Mouse (Mus musculus) gastrocnemius, postnatal 25 days (tissue): ENCODE measurements around the gene Cyp8b1. TPM values are rescaled to one million over a fixed set of nuclear protein-coding genes. Genes with fewer than 3 reads are reported as not detected.
A peak's percentile ranks its signal among the peaks of the same experiment; 100 is the strongest.

ENCODE experiments used
- DNase-seq: peaks from one replicate; pipeline ENCODE4 v3.0.0; 2022
- total RNA-seq, 2 experiments: library from RNA; stranded (reverse); gene quantifications; 1 replicate in 1 of 2; 2 replicates in 1 of 2; pipeline ENCODE4 v1.2.3; 2021

Cyp8b1 gene
- total RNA-seq, 2 experiments from 2014 or later = not detected

DNA sequence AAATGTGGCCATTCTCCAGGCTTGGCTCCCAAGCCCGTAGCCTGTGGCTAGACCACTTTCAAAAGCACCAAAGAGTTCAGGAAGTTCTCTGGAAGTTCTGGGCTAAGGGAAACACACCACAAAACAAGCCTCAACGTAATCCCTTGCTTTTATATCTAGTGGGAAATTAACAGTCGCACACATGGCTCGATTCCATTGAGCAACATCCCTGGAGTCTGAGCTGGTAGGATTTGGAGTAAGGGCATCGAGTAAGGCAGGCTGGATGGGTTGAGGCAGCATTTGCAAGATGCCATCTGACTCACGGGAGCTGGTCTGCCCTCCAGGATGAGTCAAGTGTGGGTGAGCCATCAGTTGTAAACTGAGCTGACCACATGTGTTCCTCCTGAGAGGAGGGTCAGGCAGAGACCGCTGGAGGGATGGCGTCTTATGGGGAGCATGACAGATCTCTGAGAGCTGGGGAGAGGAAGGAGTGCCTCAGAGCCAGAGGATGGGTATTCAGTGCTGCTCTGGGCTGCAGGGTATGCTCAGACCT is 1.8 kb downstream of the Cyp8b1 start:
- no peak for DNase-seq

DNA sequence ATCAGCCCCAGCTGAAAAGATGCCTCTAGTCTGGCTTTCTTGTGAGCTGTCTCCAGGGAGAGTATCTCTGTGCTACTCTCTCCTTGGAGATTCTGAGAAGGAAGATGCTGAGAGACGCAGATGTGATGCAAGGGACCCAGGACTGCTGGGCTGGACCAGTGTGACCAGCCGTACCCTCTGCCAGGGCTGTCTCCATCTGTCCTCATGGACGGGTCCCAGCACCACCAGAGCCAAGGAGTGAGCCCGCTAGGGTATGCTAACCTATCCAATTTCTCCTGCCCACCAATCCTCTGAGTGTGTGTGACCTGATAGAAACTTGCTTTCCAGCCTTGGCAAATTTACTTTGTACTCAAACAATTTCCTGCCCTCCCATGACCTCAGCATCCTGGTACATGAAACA is 3.3 kb downstream of the Cyp8b1 start:
- DNase-seq = no peak

DNA sequence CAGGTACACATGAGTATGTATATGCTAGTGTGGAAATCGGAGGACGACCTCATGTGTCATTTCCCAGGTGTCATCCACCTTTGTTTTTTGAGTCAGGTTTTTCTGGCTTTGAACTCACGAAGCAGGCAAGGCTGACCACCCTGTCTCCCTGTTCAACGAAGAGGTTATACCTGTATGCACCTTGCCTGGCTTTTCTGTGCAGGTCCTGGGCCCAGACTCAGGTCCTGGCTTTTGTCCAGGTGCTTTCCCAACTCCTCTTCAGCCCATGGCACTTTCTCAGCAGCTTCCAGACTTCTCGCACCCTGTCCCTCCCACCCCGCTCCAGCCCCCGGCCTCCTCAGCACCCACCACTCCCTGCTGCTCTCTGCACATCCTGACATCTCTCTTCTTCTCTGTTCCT is 4.9 kb downstream of the Cyp8b1 start:
- DNase-seq = no peak

DNA sequence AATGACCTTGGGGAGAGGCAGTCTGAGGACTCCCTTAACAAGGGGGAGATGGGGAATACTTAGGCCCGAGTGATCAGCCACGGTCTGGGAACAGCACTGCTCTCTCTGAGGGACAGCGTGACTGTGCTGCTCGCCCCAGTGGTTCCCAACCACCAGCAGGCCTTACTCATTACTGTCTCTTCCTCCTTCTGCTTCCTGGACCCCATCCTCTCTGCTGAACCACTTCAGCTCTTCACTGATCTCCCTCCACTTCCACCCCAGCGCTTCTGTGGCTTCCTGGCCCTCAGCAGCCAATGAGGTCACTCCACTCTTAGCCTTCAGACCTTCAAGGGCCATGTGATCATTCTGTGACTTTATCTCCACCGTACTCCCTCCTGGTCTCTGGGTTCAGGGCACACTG is 6.5 kb downstream of the Cyp8b1 start:
- no peak for DNase-seq

DNA sequence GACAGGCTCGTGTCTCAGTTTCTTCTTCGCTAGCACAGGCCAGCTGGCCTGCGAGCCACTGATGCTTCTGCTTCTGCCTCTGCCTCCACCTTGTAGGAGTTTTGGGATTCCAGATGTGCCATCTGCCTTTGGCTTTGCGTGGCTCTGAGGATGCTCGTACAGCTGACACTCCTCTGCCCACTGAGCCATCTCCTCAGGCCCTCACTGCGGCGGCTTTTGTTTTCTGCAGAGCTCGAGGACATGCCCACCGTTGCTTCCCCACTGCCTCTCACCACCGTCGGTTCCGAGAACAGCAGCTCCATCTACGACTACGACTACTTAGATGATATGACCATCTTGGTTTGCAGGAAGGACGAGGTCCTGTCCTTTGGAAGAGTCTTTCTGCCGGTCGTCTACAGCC is 7.8 kb downstream of the Cyp8b1 start:
- DNase-seq = no peak

DNA sequence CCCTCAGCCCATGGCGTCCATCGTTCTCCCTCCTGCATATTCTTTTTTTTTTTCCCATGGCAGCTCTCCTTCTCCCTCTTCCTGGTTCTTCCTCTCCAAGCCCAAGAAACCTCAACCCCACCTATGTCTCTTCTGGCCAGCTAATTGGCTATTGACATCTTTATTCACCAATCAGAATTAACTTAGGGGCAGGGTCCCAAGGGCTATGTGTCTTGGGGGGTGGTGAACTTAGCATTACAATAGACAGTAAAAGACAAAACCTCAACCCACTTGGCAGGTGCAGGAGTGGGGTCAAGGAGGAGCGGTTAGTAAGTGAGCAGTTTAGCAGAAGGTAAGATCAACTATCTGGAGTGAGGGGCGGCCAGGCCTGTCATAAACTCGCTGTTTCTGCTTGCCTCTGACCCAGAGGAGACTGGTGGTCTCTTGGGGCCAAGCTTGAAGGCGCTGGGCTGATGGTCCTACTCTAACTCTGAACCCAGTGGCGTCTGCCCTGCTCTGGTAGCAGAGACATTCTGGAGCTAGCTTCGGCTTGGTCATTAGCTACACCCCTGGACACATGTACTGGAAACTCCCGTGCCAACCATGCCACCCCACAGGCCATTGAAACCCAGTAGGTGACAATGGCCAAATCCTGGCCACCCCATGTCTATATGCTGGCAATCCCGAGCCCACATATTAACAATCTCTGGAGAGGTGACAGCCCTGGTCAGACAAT is 8.6 kb downstream of the Cyp8b1 start:
- DNase-seq = no peak

DNA sequence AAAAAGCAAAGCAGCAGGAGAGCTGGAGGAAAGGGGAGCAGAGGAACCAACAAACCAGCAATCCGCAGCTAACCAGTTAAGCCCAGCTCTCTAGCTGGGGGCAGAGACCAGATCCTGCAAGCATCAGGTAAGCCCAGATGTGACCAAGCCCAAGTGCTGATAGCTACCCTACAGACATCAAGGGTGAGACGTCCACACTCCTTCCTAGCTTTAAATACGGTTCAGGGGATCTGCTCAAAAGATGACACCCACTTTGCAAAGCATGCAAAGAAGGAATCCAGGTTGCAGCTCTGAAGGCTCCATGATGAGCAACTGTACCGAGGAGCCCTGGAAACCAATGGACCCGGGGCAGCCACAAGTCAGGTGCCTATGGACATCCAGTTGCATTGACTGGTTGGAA is 9.6 kb downstream of the Cyp8b1 start:
- no peak for DNase-seq

DNA sequence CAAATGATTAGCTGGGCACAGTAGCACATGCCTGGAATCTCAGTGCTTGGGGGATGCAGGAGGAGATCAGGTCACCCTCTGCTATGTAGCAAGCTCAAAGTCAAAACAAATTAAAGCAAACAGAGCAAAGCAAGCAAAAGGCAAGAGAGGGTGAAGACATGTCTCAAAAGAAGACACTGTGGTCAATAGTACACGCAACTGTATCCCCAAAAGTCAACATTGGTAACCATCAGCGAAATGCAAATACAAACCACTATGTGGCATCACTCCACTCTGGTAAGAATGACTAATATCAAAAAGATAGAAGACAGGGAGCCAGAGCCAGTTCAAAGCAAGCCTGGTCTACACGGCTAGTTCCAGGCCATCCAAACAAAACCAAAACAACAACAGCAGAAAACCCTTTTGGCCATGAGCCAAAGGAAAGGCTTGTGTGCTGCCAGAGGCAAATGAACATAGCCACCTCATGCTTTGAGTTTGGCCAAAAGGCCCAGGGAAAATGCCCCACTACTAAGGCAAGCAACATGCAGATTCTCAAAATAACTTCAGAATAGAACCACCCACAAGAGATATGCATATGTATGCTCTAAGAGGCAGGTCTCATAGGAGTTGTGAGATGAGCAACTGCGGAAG is 10.4 kb downstream of the Cyp8b1 start:
- no peak for DNase-seq

DNA sequence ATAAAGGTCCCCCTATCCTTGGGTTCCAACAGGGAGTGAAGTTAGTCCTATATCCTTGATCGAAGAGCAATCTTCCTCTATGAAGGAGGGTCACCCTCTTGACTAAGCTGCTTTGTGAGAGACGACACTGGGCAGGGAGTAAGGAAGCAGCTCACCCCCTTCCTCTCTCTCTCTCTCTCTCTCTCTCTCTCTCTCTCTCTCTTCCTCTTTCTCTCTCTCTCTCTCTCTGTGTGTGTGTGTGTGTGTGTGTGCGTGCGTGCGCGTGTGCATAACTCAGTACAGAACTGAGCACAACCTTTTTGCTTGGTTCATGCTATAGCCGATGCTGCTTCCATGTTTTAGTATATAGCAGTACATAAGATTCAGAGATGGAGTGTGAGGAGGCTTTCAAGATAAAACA is 11.2 kb downstream of the Cyp8b1 start:
- no peak for DNase-seq

DNA sequence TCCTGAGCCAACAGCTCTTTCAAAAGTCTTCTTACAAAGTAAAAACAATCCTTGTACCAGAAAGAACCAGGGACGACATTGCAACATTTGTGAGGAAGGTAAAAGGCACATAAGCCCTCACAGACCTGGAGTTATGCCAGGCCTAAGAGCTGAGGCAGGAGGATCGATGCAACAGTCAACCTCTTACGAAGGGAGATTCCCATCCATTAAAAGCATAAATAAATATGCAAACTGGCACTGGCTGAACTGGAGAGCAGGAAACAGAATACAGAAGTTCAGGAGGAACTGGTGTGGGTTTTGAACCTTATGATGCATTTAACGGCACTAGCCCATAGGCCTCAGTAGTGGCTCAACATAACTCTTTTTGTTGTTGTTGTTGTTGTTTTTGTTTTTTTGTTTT is 11.8 kb downstream of the Cyp8b1 start:
- DNase-seq = no peak

DNA sequence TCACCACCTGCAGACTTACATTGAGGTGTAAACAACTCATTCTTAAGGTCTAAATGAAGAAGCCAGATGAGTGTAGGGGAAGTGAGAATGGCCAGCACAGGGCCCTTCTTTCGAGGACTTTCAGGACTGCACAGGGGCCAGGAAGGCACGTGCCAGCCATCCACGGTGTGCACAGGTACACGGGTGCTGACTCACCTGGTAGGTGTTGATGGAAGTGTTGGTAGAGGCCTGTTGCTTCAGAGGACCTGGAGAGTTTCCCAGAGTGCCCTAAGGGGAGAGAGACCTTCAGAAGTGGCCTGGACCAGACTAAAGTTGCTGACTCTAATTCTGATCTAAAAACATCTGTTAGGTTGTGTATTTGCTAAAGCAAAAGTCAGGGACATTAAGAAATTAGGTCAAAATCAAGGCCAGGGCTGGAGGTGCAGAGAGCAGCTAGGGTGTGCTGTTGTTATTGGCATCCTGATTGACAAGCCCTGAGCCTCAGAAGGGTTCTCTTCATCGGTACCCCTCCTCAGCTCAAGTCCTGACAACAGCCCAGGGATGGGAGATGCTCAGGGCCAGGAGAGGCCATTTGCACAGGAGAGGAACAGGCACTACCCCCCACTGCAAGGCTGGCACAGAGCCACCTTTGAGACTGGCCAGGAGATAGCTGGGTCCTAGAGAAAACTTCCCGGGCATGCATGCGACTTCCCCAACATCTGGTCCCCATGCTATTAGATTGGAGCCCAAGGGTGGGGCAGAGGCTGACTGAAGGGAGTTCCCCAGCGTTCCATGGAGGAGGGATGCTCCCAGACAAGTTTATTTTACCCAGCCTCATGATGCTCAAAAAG is 12.4 kb downstream of the Cyp8b1 start:
- peak; percentile 58 for DNase-seq

DNA sequence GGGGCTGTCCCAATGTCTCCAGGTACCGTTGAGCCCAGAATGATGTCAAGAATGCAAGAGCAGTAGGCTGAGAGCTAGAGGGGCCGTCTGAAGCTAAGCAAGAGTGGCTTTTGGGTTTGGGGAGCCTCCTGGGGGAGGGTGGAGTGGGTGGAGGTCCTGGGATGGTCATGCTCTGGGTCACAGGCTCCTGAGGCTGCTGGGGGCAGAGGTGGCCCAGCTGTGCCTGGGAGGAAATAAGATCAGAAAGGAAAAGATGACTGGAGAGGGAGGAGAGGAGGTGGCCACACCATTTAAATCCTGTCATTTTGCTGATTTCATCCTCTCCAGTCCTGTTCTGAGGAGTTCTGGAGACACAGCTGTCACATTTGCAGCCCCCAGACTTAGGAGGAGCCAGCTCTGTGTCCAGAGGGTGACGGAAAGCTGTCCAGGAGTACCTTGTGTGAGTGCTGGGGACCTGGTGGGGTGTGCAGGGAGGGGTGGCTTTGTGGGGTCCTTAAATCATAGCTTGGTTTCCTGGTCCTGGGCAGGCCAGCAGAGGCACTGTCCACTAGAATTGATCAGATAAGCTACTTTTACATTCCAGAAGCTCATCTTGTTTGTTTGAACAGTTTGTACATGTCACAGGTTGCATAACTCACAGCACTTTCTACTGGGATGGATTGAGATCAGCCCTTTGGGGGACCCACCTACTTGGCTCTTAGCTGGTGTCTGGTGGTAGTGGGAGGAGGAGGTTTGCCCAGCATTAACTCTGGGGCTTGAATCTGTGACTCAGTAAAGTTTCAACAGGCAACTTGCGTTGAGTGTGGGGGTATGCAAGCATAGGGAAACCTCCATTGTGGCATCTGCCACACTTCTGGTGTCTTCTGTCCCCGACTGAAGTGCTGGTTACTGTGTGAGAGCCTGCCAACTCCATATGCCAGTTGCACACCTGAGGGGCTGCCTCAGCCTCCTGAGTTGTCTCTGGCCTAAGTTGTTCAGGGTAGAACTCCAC is 14.1 kb downstream of the Cyp8b1 start:
- peak; percentile 25 for DNase-seq

DNA sequence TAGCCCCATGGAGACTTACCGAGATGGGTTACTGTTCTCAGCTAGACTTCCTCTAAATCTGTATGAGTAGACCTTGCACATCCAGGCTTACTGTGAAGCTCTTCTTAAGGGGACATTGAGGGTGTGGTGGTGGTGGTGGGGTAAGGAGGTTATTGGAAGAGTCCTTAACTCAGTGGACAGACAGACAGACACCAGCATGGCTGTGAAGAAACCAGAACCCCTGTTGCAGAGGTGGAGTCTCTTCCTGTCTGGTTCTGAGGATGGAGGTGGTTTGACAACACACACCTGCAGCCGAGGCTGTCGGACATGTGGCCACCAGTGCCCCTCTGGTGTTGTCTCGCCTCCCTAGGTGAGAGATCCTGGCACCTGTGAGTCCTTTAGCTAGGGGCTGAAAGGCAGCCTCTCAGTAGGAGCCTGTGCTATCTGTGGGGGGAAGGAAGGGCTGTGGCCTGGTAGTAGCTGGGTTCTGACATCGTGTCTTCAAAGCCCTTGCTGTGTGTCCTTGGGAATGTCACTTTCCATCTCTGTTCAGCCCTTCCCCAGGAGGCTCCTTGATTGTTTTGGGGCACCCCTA is 15.7 kb downstream of the Cyp8b1 start:
- DNase-seq = no peak

DNA sequence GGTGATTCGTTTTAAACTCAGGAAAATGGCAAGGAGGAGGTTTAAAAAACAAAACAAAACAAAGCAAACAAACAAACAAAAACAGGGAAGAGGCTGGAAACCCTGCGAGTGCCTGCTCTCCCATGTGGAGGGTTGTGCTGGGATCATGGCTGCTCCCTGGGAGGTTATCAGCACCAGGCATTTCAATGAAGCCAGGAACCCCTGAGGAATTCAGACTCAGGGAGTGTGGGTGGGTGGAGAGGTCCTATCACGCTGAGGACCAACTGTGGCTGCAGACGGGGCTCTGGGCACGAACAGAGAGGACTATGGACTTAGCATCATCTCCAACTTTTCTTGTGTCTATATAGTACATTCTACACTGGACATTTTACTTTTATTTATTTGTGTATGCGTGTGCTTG is 16.8 kb downstream of the Cyp8b1 start:
- no peak for DNase-seq

DNA sequence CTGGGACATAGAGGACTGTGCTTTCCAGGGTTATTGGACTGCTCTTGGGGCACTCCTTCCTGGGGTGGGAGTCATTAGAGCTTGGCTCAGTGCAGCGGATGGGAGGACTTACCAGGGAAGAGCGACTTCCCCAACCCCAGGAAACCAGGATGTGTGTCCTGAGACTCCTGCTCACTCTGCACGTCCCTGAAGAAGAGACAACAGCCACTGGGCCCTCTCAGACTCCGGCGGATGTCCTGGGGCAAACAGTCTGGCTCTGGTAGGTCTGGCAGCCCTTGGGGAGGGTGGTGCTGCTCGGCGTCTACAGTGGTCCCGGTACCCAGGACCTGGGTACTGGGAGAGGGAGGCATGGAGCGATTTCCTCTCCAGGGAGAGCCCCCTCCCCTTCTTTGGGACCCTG is 17.9 kb downstream of the Cyp8b1 start, which contains the start of gene Ackr2:
Gene Ackr2 (plus strand): TSS at position 111 of the 400 bp plus-strand sequence.
- DNase-seq = no peak

DNA sequence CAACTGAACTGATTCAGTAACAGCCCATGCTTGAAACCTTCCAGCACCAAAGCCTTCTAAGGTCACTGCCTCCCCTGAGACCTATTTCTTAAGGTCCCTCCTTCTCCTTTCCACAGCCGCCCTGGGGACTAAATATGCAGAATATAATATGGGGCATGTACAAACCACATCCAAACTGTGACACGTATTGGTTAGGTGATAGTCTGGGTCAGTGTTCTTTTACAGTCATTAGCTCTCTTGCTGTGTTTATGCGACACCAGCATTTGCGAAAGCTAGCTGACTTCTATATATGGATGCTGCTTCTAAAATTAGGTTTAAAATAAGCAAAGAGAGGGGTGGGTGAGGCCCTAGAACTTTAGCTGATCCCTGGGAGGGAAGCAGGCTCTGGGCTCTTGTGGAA is 19.3 kb downstream of the Cyp8b1 start:
- DNase-seq = no peak

DNA sequence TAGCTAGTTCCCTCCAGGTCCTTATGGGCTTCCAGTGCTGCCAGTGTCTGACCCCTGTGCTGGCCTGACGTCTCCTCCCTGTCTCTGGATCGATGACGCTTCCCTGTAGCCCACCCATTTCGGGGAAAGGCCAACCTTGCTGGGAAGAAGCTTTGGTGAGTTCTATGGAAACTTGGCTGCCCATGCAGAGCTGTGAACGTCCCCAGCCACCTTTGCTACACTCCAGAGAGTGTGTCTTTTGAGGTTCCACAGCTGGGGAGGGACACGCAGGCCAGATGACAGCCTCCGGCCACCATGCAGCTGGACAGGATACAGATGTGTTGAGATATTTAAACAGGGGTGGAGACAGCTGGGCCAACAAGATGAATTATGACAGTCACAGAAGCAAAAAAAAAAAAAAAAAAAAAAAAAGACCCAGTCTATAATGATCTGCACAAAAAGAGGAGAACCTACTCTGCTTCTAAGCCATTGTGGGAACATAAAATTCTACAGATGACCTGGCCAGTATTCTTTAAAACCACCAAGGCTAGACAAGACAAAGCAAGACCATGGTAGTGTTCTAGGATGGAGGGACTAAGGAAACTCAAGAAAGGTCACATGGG is 20.6 kb downstream of the Cyp8b1 start:
- no peak for DNase-seq

DNA sequence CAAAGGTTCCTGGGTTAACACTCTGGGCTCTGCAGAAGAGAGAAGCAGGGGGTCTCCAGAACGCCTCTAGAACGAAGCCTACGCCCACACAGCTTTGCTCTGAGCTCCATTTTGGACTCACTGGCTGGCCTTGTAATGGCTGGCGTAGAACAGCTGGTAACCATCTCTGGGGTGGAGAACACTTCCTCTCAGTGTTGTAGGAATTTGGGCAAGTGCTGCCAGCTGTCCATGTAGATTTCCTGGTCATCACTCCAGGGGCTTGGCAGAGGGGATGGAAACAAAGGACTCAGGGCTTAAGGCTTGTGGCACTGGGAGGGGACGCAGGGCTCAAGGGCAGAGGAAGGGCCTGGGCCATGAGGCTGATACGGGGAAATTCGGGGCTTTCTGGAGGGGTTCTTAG is 21.7 kb downstream of the Cyp8b1 start:
- no peak for DNase-seq

DNA sequence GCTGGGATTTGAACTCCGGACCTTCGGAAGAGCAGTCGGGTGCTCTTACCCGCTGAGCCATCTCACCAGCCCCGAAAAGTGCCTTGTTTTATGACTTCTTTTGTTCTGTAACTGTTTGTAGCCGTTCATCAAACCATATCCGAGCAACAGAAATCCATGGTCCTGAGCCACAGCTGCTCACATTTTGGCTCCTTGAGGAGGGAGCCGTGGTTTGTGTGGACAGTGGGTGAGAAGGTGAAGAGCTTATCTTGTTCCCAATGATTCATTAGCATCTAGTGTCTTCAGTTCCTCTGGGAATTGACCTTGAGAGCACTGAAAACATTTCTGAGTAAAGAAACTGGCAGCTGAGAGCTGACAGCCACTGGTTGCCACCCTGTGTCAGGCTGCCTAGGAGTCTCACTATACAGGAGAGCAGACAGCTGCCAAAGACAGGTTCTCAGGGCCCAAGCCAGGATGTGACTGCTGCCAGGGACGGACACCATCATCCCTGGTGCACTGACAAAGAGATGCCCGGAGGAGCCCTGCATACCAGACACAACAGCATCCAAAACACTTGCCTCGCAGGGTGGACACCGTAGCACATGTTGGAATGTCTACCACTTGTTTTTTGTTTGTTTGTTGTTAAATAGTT is 23.9 kb downstream of the Cyp8b1 start:
- DNase-seq = no peak

DNA sequence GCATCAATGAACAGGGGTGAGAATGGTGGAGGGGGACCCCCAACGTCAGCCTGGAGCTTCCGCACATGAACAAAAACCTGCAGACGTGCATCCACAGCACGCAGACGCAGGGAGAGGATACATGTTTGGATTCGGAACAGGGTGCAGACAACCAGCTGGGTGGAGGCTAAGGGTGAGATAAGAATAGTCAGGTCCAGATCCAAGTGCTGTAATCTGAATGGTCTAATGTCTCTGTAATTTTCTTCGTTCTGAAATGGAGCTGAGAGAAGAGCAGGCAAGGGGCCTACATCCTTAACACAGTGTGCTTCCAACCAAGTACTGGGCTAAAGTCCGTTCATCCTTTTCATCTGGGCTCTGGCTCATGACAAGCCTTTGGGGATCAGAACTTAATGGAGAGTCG is 24.8 kb downstream of the Cyp8b1 start:
- DNase-seq = no peak
